Mouse (Mus musculus) liver, postnatal 0 days (tissue): ENCODE measurements around the gene Zfp36l1. TPM values are rescaled to one million over a fixed set of nuclear protein-coding genes. Genes with fewer than 3 reads are reported as not detected.

Source experiments
- ATAC-seq: fragments of 200-750 bp; cut with Nextera tagmentation; 2 replicates; pipeline ENCODE4 v1.8.0; 2017; ENCODE audit warnings: mild to moderate bottlenecking, moderate library complexity
- DNase-seq: peaks from one replicate; pipeline ENCODE4 v3.0.0-alpha.2; 2016
- H3K27ac ChIP-seq: fragments of 300-500 bp; sonication (generic); 2 replicates; pipeline ENCODE4 v1.5.1; 2014; ENCODE audit warnings: antibody characterized with exemption, moderate library complexity, mild to moderate bottlenecking, low read depth
- H3K27me3 ChIP-seq: fragments of 300-500 bp; sonication (generic); 2 replicates; pipeline ENCODE4 v1.6.1; 2014; ENCODE audit warnings: low read length, control low read depth, mixed read lengths; ENCODE audit not compliant: insufficient read depth
- H3K36me3 ChIP-seq: fragments of 300-500 bp; sonication (generic); replicated peaks from 2 replicates; pipeline ENCODE4 v1.6.1; 2014; ENCODE audit warnings: mild to moderate bottlenecking, control low read depth, low read length, moderate library complexity, mixed read lengths; ENCODE audit not compliant: insufficient read depth
- H3K4me1 ChIP-seq: fragments of 300-500 bp; sonication (generic); 2 replicates; pipeline ENCODE4 v1.6.1; 2014; ENCODE audit warnings: antibody characterized with exemption, mild to moderate bottlenecking, control low read depth; ENCODE audit not compliant: insufficient read depth
- H3K4me2 ChIP-seq: fragments of 300-500 bp; sonication (generic); 2 replicates; pipeline ENCODE4 v1.6.1; 2014; ENCODE audit warnings: low read depth, mild to moderate bottlenecking, low read length, moderate library complexity, mixed read lengths
- H3K4me3 ChIP-seq: fragments of 300-500 bp; sonication (generic); 2 replicates; pipeline ENCODE4 v1.5.1; 2014; ENCODE audit warnings: low read depth, low read length
- H3K9ac ChIP-seq: fragments of 300-500 bp; sonication (generic); replicated peaks from 2 replicates; pipeline ENCODE4 v1.6.1; 2014; ENCODE audit warnings: mild to moderate bottlenecking, moderate library complexity
- H3K9me3 ChIP-seq: fragments of 300-500 bp; sonication (generic); 2 replicates; pipeline ENCODE4 v1.6.1; 2016; ENCODE audit warnings: mild to moderate bottlenecking, control low read depth, low read length, mixed read lengths
- CTCF ChIP-seq: sonication (generic); IDR thresholded peaks from 2 replicates; pipeline ENCODE4 v1.5.1; 2016; ENCODE audit warnings: antibody characterized with exemption, low read depth
- EP300 ChIP-seq: IDR thresholded peaks from 2 replicates; pipeline ENCODE4 v1.6.1; 2016; ENCODE audit warnings: antibody characterized with exemption, low read depth, mild to moderate bottlenecking
- WGBS: fragments of 180-500 bp; shearing (Covaris S2); extraction: QIAGEN DNeasy Blood & Tissue Kit; methylation state at CpG from one replicate; pipeline ENCODE4 v1.1.7; 2014; ENCODE audit not compliant: insufficient replicate concordance; 5-methylcytosine and 5-hydroxymethylcytosine counted together
- polyA plus RNA-seq: library from polyadenylated mRNA; unstranded; fragments of >200 nt; fragmentation: Nextera tagmentation; extraction: Ambion mirVana; gene quantifications from 2 replicates; pipeline ENCODE4 v1.2.1, GENCODE M21; 2015

Zfp36l1 gene
- polyA plus RNA-seq, 1 experiment from 2014 or later: 42.0 TPM

- no peak overlapping the region for H3K9ac ChIP-seq
- peaks cover 16% of the 10 kb centered on the region for H3K4me1 ChIP-seq
- TF ChIP-seq CTCF (no peak), EP300 (no peak)
- no peaks in the 10 kb centered on the region for H3K27me3 ChIP-seq
- peak overlapping the region; percentile 9; the same call in 1 of the 2 replicates for H3K4me2 ChIP-seq
- H3K4me3 ChIP-seq: no peak overlapping the region
- no peaks in the 10 kb centered on the region for H3K9me3 ChIP-seq
- DNase-seq (no peak), ATAC-seq (no peak)
- H3K36me3 ChIP-seq: no peaks in the 10 kb centered on the region
- H3K27ac ChIP-seq: no peak overlapping the region
- WGBS: 43% methylated on average over 8 of the region's 8 CpGs
Observed at GRCm38 (mm10) chr12:80141011-80141410, 28.2 kb upstream of the Zfp36l1 start.

- WGBS: 67% methylated on average over 1 of the region's 1 CpGs
- no peaks in the 10 kb centered on the region for H3K9me3 ChIP-seq
- H3K27ac ChIP-seq: no peak overlapping the region
- DNase-seq (no peak), ATAC-seq (no peak)
- H3K4me3 ChIP-seq: no peak overlapping the region
- TF ChIP-seq CTCF (no peak), EP300 (no peak)
- H3K4me1 ChIP-seq: peaks cover 14% of the 10 kb centered on the region
- H3K36me3 ChIP-seq: no peaks in the 10 kb centered on the region
- no peak overlapping the region for H3K9ac ChIP-seq
- H3K27me3 ChIP-seq: no peaks in the 10 kb centered on the region
- no peak overlapping the region for H3K4me2 ChIP-seq
Observed at GRCm38 (mm10) chr12:80137744-80138143, 24.9 kb upstream of the Zfp36l1 start.

- Histone ChIP-seq H3K4me2 (no peak overlapping the region), H3K27me3 (no peaks in the 10 kb centered on the region), H3K9ac (no peak overlapping the region), H3K27ac (no peak overlapping the region), H3K36me3 (no peaks in the 10 kb centered on the region), H3K4me3 (no peak overlapping the region), H3K4me1 (peaks cover 16% of the 10 kb centered on the region), H3K9me3 (no peaks in the 10 kb centered on the region)
- WGBS: 76% methylated on average over 6 of the region's 6 CpGs
- ATAC-seq: no peak
- DNase-seq: no peak
- TF ChIP-seq EP300 (no peak), CTCF (no peak)
Observed at GRCm38 (mm10) chr12:80137246-80137645, 24.4 kb upstream of the Zfp36l1 start.

- DNase-seq: no peak
- WGBS: 75% methylated on average over 12 of the region's 12 CpGs
- TF ChIP-seq EP300 (no peak), CTCF (no peak)
Observed at GRCm38 (mm10) chr12:80136264-80136930, 23.6 kb upstream of the Zfp36l1 start.

GRCm38 (mm10) chr12:80135173-80135572, 22.4 kb upstream of the Zfp36l1 start:
- Histone ChIP-seq H3K27ac (peak overlapping the region; percentile 80), H3K36me3 (no peaks in the 10 kb centered on the region), H3K9me3 (no peaks in the 10 kb centered on the region), H3K9ac (no peak overlapping the region), H3K4me2 (no peak overlapping the region), H3K4me1 (peaks cover 26% of the 10 kb centered on the region), H3K4me3 (no peak overlapping the region), H3K27me3 (no peaks in the 10 kb centered on the region)
- ATAC-seq (peak; percentile 15), DNase-seq (peak; percentile 73)
- TF ChIP-seq CTCF: no peak
- peak; percentile 71; the same call in 1 of the 2 replicates for TF ChIP-seq EP300
- WGBS: 56% methylated on average over 8 of the region's 8 CpGs

More at GRCm38 (mm10) chr12:80136264-80136930, 23.6 kb upstream of the Zfp36l1 start:
- Histone ChIP-seq H3K4me3 (no peak overlapping the region), H3K4me2 (no peak overlapping the region), H3K9me3 (no peaks in the 10 kb centered on the region), H3K4me1 (peaks cover 25% of the 10 kb centered on the region), H3K9ac (no peak overlapping the region), H3K36me3 (no peaks in the 10 kb centered on the region), H3K27ac (peak overlapping the region; percentile 80; the same call in 1 of the 2 replicates), H3K27me3 (no peaks in the 10 kb centered on the region)
- ATAC-seq: no peak

- TF ChIP-seq CTCF: no peak
- no peak for TF ChIP-seq EP300
- ATAC-seq: no peak
- peaks cover 28% of the 10 kb centered on the region for H3K4me1 ChIP-seq
- H3K27ac ChIP-seq: peak overlapping the region; percentile 98
- 45% methylated on average over 9 of the region's 9 CpGs for WGBS
- H3K36me3 ChIP-seq: no peaks in the 10 kb centered on the region; the same call in 1 of the 2 replicates
- no peaks in the 10 kb centered on the region for H3K9me3 ChIP-seq
- H3K4me2 ChIP-seq: peak overlapping the region; percentile 82
- no peaks in the 10 kb centered on the region for H3K27me3 ChIP-seq
- peak overlapping the region; percentile 66; the same call in 1 of the 2 replicates for H3K4me3 ChIP-seq
- H3K9ac ChIP-seq: peak overlapping the region; percentile 86
- DNase-seq: no peak
Observed at GRCm38 (mm10) chr12:80133011-80133545, 20.3 kb upstream of the Zfp36l1 start.
